Mouse (Mus musculus): ENCODE data around the gene Olfr1349. TPM values are rescaled to one million over a fixed set of nuclear protein-coding genes. Genes with fewer than 3 reads are reported as not detected.
"Not testable (repeated sequence)": the region's sequence is repeated elsewhere in the genome, so short reads cannot be mapped to it uniquely, and the experiment has no call there.

The Olfr1349 gene
- not detected for total RNA-seq (2021)
- long read RNA-seq, experiment 1 = 0 reads
- long read RNA-seq, experiment 2 = 0 reads

- no peak for DNase-seq (ENCODE audit: low spot score in 2 of 2)
Measured at GRCm38 (mm10) chr7:6522850-6523249, at the start of gene Olfr1349. Olfr1349 (minus strand) TSS chr7:6522950.

GRCm38 (mm10) chr7:6564541-6564940 lies 41.8 kb upstream of the Olfr1349 start, which contains the start of gene Olfr1350:
Olfr1350 (plus strand) TSS chr7:6564841.
- no peak for DNase-seq (ENCODE audit: low spot score in 2 of 2)

- DNase-seq (ENCODE audit: low spot score in 2 of 2) = no peak
Measured at GRCm38 (mm10) chr7:6526141-6526540, 3.4 kb upstream of the Olfr1349 start.

GRCm38 (mm10) chr7:6525001-6525400 lies 2.3 kb upstream of the Olfr1349 start:
- DNase-seq (ENCODE audit: low spot score in 2 of 2) = no peak

GRCm38 (mm10) chr7:6521666-6522065 lies 1.1 kb downstream of the Olfr1349 start:
- no peak for DNase-seq (ENCODE audit: low spot score in 2 of 2)

GRCm38 (mm10) chr7:6508648-6509047 lies 14.1 kb downstream of the Olfr1349 start, which contains the start of gene Olfr1348:
Olfr1348 (minus strand) TSS chr7:6508748.
- no peak for DNase-seq (ENCODE audit: low spot score in 2 of 2)

GRCm38 (mm10) chr7:6499655-6500054 lies 23.1 kb downstream of the Olfr1349 start, which contains the start of gene Olfr1347:
Olfr1347 (minus strand) TSS chr7:6499755.
- DNase-seq (ENCODE audit: low spot score in 2 of 2) = no peak

- DNase-seq (ENCODE audit: low spot score in 2 of 2) = no peak
Measured at GRCm38 (mm10) chr7:6486841-6487240, 35.9 kb downstream of the Olfr1349 start, which contains the start of gene Olfr5. Olfr5 (minus strand) TSS chr7:6486941.

- DNase-seq (ENCODE audit: low spot score in 2 of 2) = not testable (repeated sequence)
Measured at GRCm38 (mm10) chr7:6477633-6478032, 45.1 kb downstream of the Olfr1349 start.

- DNase-seq (ENCODE audit: low spot score in 2 of 2) = no peak
Measured at GRCm38 (mm10) chr7:6466951-6467350, 55.8 kb downstream of the Olfr1349 start, which contains the start of gene Olfr1346. Olfr1346 (plus strand) TSS chr7:6467101.

Other genes starting within 250 kb of the Olfr1349 start
- gene Zfp667, start 236.4 kb downstream of the Olfr1349 start, total RNA-seq (2021) = 10 to 100 TPM in 1 of 2 experiments, 1 to 10 TPM in 1; 9.5 to 10.6 TPM
- 1 to 10 TPM; 3.1 to 5.4 TPM for gene Zfp583, start 191.7 kb downstream of the Olfr1349 start, total RNA-seq (2021)
- gene Gm3854, start 179.2 kb downstream of the Olfr1349 start, total RNA-seq (2021) = 1 to 10 TPM; 1.6 to 1.7 TPM
- gene Zfp78, start 159.7 kb downstream of the Olfr1349 start, total RNA-seq (2021) = 1 to 10 TPM; 3.9 to 4.0 TPM
- gene Zfp28, start 139.7 kb downstream of the Olfr1349 start, total RNA-seq (2021) = 1 to 10 TPM; 6.8 to 9.0 TPM
- gene Smim17, start 124.2 kb downstream of the Olfr1349 start, total RNA-seq (2021) = under 1 TPM; 0.17 to 0.40 TPM
- gene Gm20715, start 112.7 kb downstream of the Olfr1349 start, total RNA-seq (2021) = under 1 TPM in 1 of 2 experiments, not detected in 1; 0.08 TPM
- not detected for gene Olfr1344, start 84.3 kb downstream of the Olfr1349 start, total RNA-seq (2021)
- gene Olfr1336, start 66.8 kb downstream of the Olfr1349 start, total RNA-seq (2021) = under 1 TPM in 1 of 2 experiments, not detected in 1; 0.03 TPM
- not detected for gene Olfr1346, start 55.8 kb downstream of the Olfr1349 start, total RNA-seq (2021)
- not detected for gene Olfr5, start 36.0 kb downstream of the Olfr1349 start, total RNA-seq (2021)
- not detected for gene Olfr1347, start 23.2 kb downstream of the Olfr1349 start, total RNA-seq (2021)
- not detected for gene Olfr1348, start 14.2 kb downstream of the Olfr1349 start, total RNA-seq (2021)
- gene Olfr1350, start 41.9 kb upstream of the Olfr1349 start, total RNA-seq (2021) = not detected
- gene Zim1, start 173.5 kb upstream of the Olfr1349 start, total RNA-seq (2021) = 10 to 100 TPM; 61.7 to 69.0 TPM
- 100 to 1,000 TPM; 191 to 197 TPM for gene Peg3, start 207.5 kb upstream of the Olfr1349 start, total RNA-seq (2021)
- 1 to 10 TPM; 8.3 to 8.5 TPM for gene Usp29, start 207.6 kb upstream of the Olfr1349 start, total RNA-seq (2021)